Mouse (Mus musculus) megakaryocyte, embryonic 14.5 days (primary cell): ENCODE results near the gene Slc36a1.

Source experiments
- FLI1 ChIP-seq: IDR thresholded peaks from 2 replicates; pipeline ENCODE4 v1.6.1; 2012; ENCODE audit warnings: low read length, inconsistent platforms, mixed read lengths
- GATA1 ChIP-seq: IDR thresholded peaks from 3 replicates; pipeline ENCODE4 v1.6.1; 2012; ENCODE audit warnings: mixed read lengths, low read length, inconsistent platforms, borderline replicate concordance

DNA sequence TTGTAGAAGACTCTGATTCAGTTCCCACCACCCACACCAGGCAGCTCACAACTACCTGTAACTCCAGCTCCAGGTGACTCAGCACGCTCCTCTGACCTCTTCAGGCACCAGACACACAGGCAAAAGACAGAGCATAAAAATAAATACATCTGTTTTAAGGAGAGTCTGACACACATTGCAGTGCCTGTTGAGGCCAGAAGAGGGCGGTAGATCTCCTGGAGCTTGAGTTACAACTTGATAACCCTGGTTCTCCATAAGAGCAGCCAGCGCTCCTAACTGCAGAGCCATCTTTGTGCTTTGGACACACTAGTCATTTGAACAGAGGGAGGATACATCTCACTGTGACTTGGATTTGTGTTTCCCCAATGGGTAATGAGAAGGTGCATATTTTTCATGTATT is 39.4 kb upstream of the Slc36a1 start:
- TF ChIP-seq GATA1: no peak
- no peak for TF ChIP-seq FLI1
